Mouse (Mus musculus) forebrain, embryonic 16.5 days (tissue): ENCODE results near the gene Mrpl33. TPM values are rescaled to one million over a fixed set of nuclear protein-coding genes. Genes with fewer than 3 reads are reported as not detected.
"Not testable (repeated sequence)": the region's sequence is repeated elsewhere in the genome, so short reads cannot be mapped to it uniquely, and the experiment has no call there.

ENCODE experiments used
- ATAC-seq: fragments of 200-750 bp; cut with Nextera tagmentation; 2 replicates; pipeline ENCODE4 v1.8.0; 2017; ENCODE audit warnings: mild to moderate bottlenecking, moderate library complexity
- H3K27ac ChIP-seq: fragments of 300-500 bp; sonication (generic); 2 replicates; pipeline ENCODE4 v1.5.1; 2014; ENCODE audit warnings: low read length, control low read depth
- H3K27me3 ChIP-seq: fragments of 300-500 bp; sonication (generic); replicated peaks from 2 replicates; pipeline ENCODE4 v1.6.1; 2014; ENCODE audit warnings: low read length; ENCODE audit not compliant: control insufficient read depth, insufficient read depth
- H3K36me3 ChIP-seq: fragments of 300-500 bp; sonication (generic); 2 replicates; pipeline ENCODE4 v1.6.1; 2014; ENCODE audit not compliant: control insufficient read depth, insufficient read depth
- H3K4me1 ChIP-seq: fragments of 300-500 bp; sonication (generic); replicated peaks from 2 replicates; pipeline ENCODE4 v1.6.1; 2014; ENCODE audit warnings: low read length; ENCODE audit not compliant: control insufficient read depth, insufficient read depth
- H3K4me2 ChIP-seq: fragments of 300-500 bp; sonication (generic); 2 replicates; pipeline ENCODE4 v1.6.1; 2014; ENCODE audit warnings: mild to moderate bottlenecking, low read length, control low read depth
- H3K4me3 ChIP-seq: fragments of 300-500 bp; sonication (generic); replicated peaks from 2 replicates; pipeline ENCODE4 v1.5.1; 2014; ENCODE audit warnings: mild to moderate bottlenecking, low read length, control low read depth
- H3K9ac ChIP-seq: fragments of 300-500 bp; sonication (generic); replicated peaks from 2 replicates; pipeline ENCODE4 v1.6.1; 2014; ENCODE audit warnings: low read depth, low read length, control low read depth
- H3K9me3 ChIP-seq: fragments of 300-500 bp; sonication (generic); 2 replicates; pipeline ENCODE4 v1.6.1; 2016; ENCODE audit warnings: low read length; ENCODE audit not compliant: control insufficient read depth
- WGBS: fragments of 180-500 bp; shearing (Covaris S2); extraction: QIAGEN DNeasy Blood & Tissue Kit; methylation state at CpG from one replicate; pipeline ENCODE4 v1.1.7; 2014; 5-methylcytosine and 5-hydroxymethylcytosine counted together
- polyA plus RNA-seq: library from polyadenylated mRNA; unstranded; fragments of >200 nt; fragmentation: Nextera tagmentation; extraction: Ambion mirVana; gene quantifications from 2 replicates; pipeline ENCODE4 v1.2.1, GENCODE M21; 2015

The Mrpl33 gene
- polyA plus RNA-seq, 1 experiment from 2014 or later, result 196 TPM

- Histone ChIP-seq H3K4me2 (no peak overlapping the region), H3K4me3 (no peak overlapping the region), H3K9me3 (no peaks in the 10 kb centered on the region), H3K27me3 (no peaks in the 10 kb centered on the region), H3K4me1 (no peaks in the 10 kb centered on the region), H3K36me3 (no peaks in the 10 kb centered on the region), H3K27ac (no peak overlapping the region), H3K9ac (no peak overlapping the region)
- WGBS, result 72% methylated on average over 9 of the region's 9 CpGs
- ATAC-seq, result no peak
Observed at GRCm38 (mm10) chr5:31627562-31628526, 31.1 kb downstream of the Mrpl33 start.

DNA sequence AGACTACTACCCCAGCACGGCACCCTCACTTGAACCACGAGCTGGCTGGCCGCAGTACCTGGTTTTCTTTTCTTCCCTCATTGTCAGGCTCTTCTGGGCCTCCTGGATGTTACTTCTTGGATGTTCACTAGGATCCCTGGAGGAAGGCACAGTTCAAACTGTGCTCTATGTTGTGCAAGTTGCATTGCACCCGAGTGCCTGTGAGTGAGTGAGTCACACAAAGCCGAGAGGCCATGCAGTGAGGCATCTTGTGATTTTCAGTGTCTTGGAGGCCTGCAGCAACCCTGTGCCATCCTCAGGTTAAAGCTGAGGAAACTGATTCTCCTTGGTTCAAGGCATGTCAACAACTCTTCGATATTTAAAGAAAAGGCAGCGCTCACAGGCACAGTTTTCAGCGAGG is 31.8 kb downstream of the Mrpl33 start:
- Histone ChIP-seq H3K9me3 (no peaks in the 10 kb centered on the region), H3K27me3 (no peaks in the 10 kb centered on the region), H3K4me2 (no peak overlapping the region), H3K4me3 (no peak overlapping the region), H3K27ac (no peak overlapping the region), H3K36me3 (no peaks in the 10 kb centered on the region), H3K9ac (no peak overlapping the region), H3K4me1 (no peaks in the 10 kb centered on the region)
- no peak for ATAC-seq
- 93% methylated on average over 8 of the region's 8 CpGs for WGBS

- H3K9ac ChIP-seq, result no peak overlapping the region
- H3K4me3 ChIP-seq, result no peak overlapping the region
- no peaks in the 10 kb centered on the region for H3K27me3 ChIP-seq
- no peak for ATAC-seq
- no peaks in the 10 kb centered on the region for H3K9me3 ChIP-seq
- no peaks in the 10 kb centered on the region for H3K4me1 ChIP-seq
- H3K27ac ChIP-seq, result no peak overlapping the region
- no peak overlapping the region for H3K4me2 ChIP-seq
- 45% methylated on average over 5 of the region's 5 CpGs for WGBS
- no peaks in the 10 kb centered on the region for H3K36me3 ChIP-seq
Observed at GRCm38 (mm10) chr5:31630064-31630463, 33.3 kb downstream of the Mrpl33 start.

DNA sequence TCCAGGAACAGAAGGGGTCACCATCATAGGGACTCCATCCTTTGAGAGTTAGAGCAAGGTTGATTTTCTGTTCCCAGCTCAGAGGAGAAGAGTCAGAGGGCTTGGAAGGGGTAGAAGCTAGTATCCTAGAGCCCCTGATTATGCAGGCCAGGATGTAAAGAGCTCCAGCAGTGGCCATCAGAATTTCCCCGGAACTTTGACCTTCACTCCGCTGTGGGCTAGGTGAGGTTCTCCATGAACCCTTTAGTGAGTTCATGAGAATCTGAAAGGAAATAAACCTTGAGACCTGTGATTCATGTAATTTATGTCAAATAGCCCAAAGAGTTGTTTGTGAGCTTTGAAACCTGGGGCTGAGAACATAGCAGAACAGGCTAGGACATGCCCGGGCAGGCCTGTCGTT is 34.4 kb downstream of the Mrpl33 start:
- ATAC-seq, H3K27ac ChIP-seq, H3K4me1 ChIP-seq, H3K4me3 ChIP-seq, H3K27me3 ChIP-seq, H3K9me3 ChIP-seq, H3K4me2 ChIP-seq, H3K9ac ChIP-seq, H3K36me3 ChIP-seq: not testable (repeated sequence)
- over 99% methylated on average over 4 of the region's 4 CpGs for WGBS

- Histone ChIP-seq H3K27ac (no peak overlapping the region), H3K27me3 (no peaks in the 10 kb centered on the region), H3K36me3 (no peaks in the 10 kb centered on the region), H3K9ac (no peak overlapping the region), H3K4me2 (no peak overlapping the region), H3K9me3 (no peaks in the 10 kb centered on the region), H3K4me3 (no peak overlapping the region), H3K4me1 (no peaks in the 10 kb centered on the region)
- ATAC-seq, result no peak
- WGBS, result 57% methylated on average over 4 of the region's 4 CpGs
Observed at GRCm38 (mm10) chr5:31634161-31634560, 37.4 kb downstream of the Mrpl33 start.

DNA sequence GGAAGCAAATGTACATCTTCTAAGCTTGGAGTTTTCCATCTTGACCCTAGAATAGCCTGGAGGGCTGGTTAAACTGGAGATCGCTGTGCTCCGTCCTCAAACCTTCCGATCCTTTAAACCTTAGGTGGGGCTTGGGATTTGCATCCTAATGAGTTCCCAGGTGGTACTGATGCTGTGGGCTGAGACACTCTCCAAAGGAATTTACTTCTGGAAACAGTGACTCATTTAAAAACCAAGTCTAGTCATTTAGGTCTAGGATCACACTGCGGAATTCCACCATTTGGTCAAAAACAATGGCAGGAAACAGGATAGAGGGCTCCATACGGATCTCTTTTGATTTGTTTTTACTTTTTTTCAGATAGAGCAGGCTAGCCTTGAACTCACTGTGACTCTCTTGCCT is 37.9 kb downstream of the Mrpl33 start:
- H3K27ac ChIP-seq, result no peak overlapping the region
- H3K9ac ChIP-seq, result no peak overlapping the region
- no peak overlapping the region for H3K4me3 ChIP-seq
- H3K9me3 ChIP-seq, result no peaks in the 10 kb centered on the region
- H3K36me3 ChIP-seq, result no peaks in the 10 kb centered on the region
- no peak overlapping the region for H3K4me2 ChIP-seq
- no peaks in the 10 kb centered on the region for H3K4me1 ChIP-seq
- 43% methylated on average over 5 of the region's 5 CpGs for WGBS
- no peak for ATAC-seq
- no peaks in the 10 kb centered on the region for H3K27me3 ChIP-seq

DNA sequence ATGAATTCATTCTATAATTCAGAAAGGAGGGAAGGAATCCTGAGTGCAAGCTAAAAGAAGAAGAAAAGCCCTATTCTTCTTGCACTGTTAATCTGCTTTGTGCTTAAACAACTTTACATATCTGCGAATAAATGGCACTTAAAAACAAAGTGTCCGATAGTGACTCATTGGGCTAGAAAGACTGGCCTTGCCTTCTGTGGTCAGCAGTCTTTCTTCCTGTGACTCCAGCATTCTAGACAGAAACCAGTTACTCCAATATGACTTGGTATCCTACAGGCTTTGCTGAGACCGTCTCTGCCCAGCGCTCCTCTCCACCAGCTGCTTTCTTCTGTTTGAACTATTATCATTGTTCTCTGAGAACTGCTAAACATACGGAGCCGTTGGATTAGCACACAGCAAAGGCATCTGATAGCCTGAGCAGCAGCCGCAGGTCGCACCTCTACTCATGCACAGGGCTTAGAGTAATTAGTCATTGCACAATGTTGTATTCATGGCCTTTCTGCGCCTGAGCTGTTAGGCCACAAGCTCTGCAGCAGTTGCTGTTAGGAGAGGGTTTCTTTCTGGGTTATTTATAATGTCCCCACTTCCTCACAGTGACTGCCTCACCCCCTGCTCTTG is 40.0 kb downstream of the Mrpl33 start:
- H3K36me3 ChIP-seq, result no peaks in the 10 kb centered on the region
- 26% methylated on average over 9 of the region's 9 CpGs for WGBS
- no peak for ATAC-seq
- H3K27ac ChIP-seq, result no peak overlapping the region
- H3K4me1 ChIP-seq, result no peaks in the 10 kb centered on the region
- no peaks in the 10 kb centered on the region for H3K9me3 ChIP-seq
- H3K27me3 ChIP-seq, result no peaks in the 10 kb centered on the region
- H3K9ac ChIP-seq, result no peak overlapping the region
- no peak overlapping the region for H3K4me3 ChIP-seq
- no peak overlapping the region for H3K4me2 ChIP-seq

DNA sequence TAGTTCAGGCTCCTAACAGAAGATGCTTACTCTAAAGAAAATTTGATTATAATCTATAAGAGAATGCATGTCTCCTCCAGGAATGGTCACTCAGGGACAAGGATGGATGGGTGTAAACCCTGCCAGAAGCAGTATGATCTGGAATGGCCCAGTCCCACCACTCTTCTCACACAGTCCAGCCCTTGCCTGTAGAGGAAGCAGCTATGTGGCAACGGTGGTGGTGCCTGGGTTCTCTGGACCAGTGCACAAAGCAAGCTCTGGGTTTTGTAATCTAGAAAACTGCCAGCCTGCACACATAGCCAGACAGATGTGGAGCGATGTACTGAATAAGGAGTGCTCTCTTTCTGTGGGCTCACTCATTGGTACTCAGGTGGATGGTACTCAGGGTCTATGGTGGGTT is 43.8 kb downstream of the Mrpl33 start:
- no peak for ATAC-seq
- Histone ChIP-seq H3K36me3 (no peaks in the 10 kb centered on the region), H3K4me2 (no peak overlapping the region), H3K27me3 (no peaks in the 10 kb centered on the region), H3K4me3 (no peak overlapping the region), H3K9me3 (no peaks in the 10 kb centered on the region), H3K27ac (no peak overlapping the region), H3K9ac (no peak overlapping the region), H3K4me1 (no peaks in the 10 kb centered on the region)
- WGBS, result 91% methylated on average over 2 of the region's 2 CpGs

DNA sequence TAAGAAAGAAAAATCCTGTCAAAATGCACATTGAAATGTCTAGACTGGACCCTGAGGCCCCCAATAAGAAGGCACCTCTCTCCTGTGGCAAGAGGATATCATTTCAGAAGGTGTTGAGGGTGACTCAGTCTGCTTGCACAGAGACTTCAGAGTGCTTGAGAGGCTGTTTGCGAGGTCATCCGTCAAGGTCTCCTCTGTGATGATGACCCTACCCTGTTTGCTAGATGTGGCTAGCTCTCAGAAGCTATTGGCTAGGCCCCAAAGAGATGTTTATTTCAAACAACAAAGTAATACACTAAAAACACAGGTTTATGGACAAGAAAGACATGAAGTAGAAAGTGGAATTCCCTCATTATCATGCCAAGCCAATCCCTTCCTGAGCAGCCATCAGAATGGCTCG is 45.6 kb downstream of the Mrpl33 start:
- no peak overlapping the region for H3K4me2 ChIP-seq
- H3K9me3 ChIP-seq, result no peaks in the 10 kb centered on the region
- no peak overlapping the region for H3K9ac ChIP-seq
- H3K27me3 ChIP-seq, result no peaks in the 10 kb centered on the region
- 91% methylated on average over 3 of the region's 3 CpGs for WGBS
- no peak overlapping the region for H3K4me3 ChIP-seq
- no peak overlapping the region for H3K27ac ChIP-seq
- no peak for ATAC-seq
- no peaks in the 10 kb centered on the region for H3K36me3 ChIP-seq
- H3K4me1 ChIP-seq, result no peaks in the 10 kb centered on the region
